Mouse (Mus musculus) neural tube, embryonic 12.5 days (tissue): Measurements from ENCODE around the gene Adck2. TPM values are rescaled to one million over a fixed set of nuclear protein-coding genes. Genes with fewer than 3 reads are reported as not detected.
A peak's percentile ranks its signal among the peaks of the same experiment; 100 is the strongest.

Experiments used
- ATAC-seq: fragments of 200-750 bp; cut with Nextera tagmentation; 2 replicates; pipeline ENCODE4 v1.8.0; 2017; ENCODE audit warnings: low read depth, mild to moderate bottlenecking, moderate TSS enrichment, moderate library complexity; ENCODE audit not compliant: low FRiP score
- H3K27ac ChIP-seq: fragments of 300-500 bp; sonication (generic); 2 replicates; pipeline ENCODE4 v1.5.1; 2016
- H3K27me3 ChIP-seq: fragments of 300-500 bp; sonication (generic); replicated peaks from 2 replicates; pipeline ENCODE4 v1.6.1; 2016; ENCODE audit warnings: mild to moderate bottlenecking
- H3K36me3 ChIP-seq: fragments of 300-500 bp; sonication (generic); 2 replicates; pipeline ENCODE4 v1.6.1; 2016; ENCODE audit warnings: mild to moderate bottlenecking
- H3K4me1 ChIP-seq: fragments of 300-500 bp; sonication (generic); 2 replicates; pipeline ENCODE4 v1.6.1; 2016
- H3K4me2 ChIP-seq: fragments of 300-500 bp; sonication (generic); replicated peaks from 2 replicates; pipeline ENCODE4 v1.6.1; 2016; ENCODE audit warnings: mild to moderate bottlenecking
- H3K4me3 ChIP-seq: fragments of 300-500 bp; sonication (generic); 2 replicates; pipeline ENCODE4 v1.5.1; 2016
- H3K9ac ChIP-seq: fragments of 300-500 bp; sonication (generic); 2 replicates; pipeline ENCODE4 v1.6.1; 2016; ENCODE audit warnings: mild to moderate bottlenecking
- H3K9me3 ChIP-seq: fragments of 300-500 bp; sonication (generic); 2 replicates; pipeline ENCODE4 v1.6.1; 2016; ENCODE audit warnings: mild to moderate bottlenecking
- WGBS: fragments of 180-500 bp; shearing (Covaris S2); methylation state at CpG from one replicate; pipeline ENCODE4 v1.1.7; 2016; 5-methylcytosine and 5-hydroxymethylcytosine counted together
- polyA plus RNA-seq: library from polyadenylated mRNA; unstranded; fragments of >200 nt; fragmentation: Nextera tagmentation; extraction: Ambion mirVana; gene quantifications from 2 replicates; pipeline ENCODE4 v1.2.1, GENCODE M21; 2016

Gene Adck2
- polyA plus RNA-seq, 1 experiment from 2014 or later: 40.9 TPM

- Histone ChIP-seq H3K4me3 (no peak overlapping the region), H3K4me1 (peaks cover 74% of the 10 kb centered on the region), H3K4me2 (peak overlapping the region; percentile 36), H3K27ac (peak overlapping the region; percentile 54), H3K9me3 (no peaks in the 10 kb centered on the region), H3K9ac (peak overlapping the region; percentile 21; the same call in 1 of the 2 replicates), H3K36me3 (no peaks in the 10 kb centered on the region), H3K27me3 (no peaks in the 10 kb centered on the region)
- 21% methylated on average over 15 of the region's 15 CpGs for WGBS
- ATAC-seq: peak; percentile 82
Measured at GRCm38 (mm10) chr6:39542631-39543597, 30.8 kb upstream of the Adck2 start.

GRCm38 (mm10) chr6:39543769-39544420 lies 29.8 kb upstream of the Adck2 start:
- 0 out of 2 replicates have a peak overlapping the region, but pooled peaks have one; percentile 43 for H3K27ac ChIP-seq
- peak; percentile 11; the same call in 1 of the 2 replicates for ATAC-seq
- 20% methylated on average over 15 of the region's 15 CpGs for WGBS
- H3K36me3 ChIP-seq: no peaks in the 10 kb centered on the region
- H3K4me2 ChIP-seq: peak overlapping the region; percentile 36; the same call in 1 of the 2 replicates
- no peaks in the 10 kb centered on the region for H3K27me3 ChIP-seq
- no peaks in the 10 kb centered on the region for H3K9me3 ChIP-seq
- no peak overlapping the region for H3K4me3 ChIP-seq
- peak overlapping the region; percentile 21; the same call in 1 of the 2 replicates for H3K9ac ChIP-seq
- peaks cover 67% of the 10 kb centered on the region for H3K4me1 ChIP-seq

- no peak overlapping the region for H3K4me2 ChIP-seq
- H3K9me3 ChIP-seq: no peaks in the 10 kb centered on the region
- H3K27me3 ChIP-seq: no peaks in the 10 kb centered on the region
- 85% methylated on average over 7 of the region's 7 CpGs for WGBS
- no peak overlapping the region for H3K9ac ChIP-seq
- H3K27ac ChIP-seq: no peak overlapping the region
- no peaks in the 10 kb centered on the region for H3K36me3 ChIP-seq
- no peak for ATAC-seq
- peaks cover 52% of the 10 kb centered on the region for H3K4me1 ChIP-seq
- no peak overlapping the region for H3K4me3 ChIP-seq
Measured at GRCm38 (mm10) chr6:39545474-39545873, 28.2 kb upstream of the Adck2 start.

GRCm38 (mm10) chr6:39548030-39548429 lies 25.6 kb upstream of the Adck2 start:
- no peaks in the 10 kb centered on the region for H3K27me3 ChIP-seq
- no peak overlapping the region for H3K9ac ChIP-seq
- no peak overlapping the region for H3K4me2 ChIP-seq
- no peak overlapping the region for H3K27ac ChIP-seq
- H3K4me3 ChIP-seq: no peak overlapping the region
- H3K36me3 ChIP-seq: no peaks in the 10 kb centered on the region
- H3K4me1 ChIP-seq: peaks cover 45% of the 10 kb centered on the region
- no peak for ATAC-seq
- 81% methylated on average over 5 of the region's 5 CpGs for WGBS
- no peaks in the 10 kb centered on the region for H3K9me3 ChIP-seq

GRCm38 (mm10) chr6:39551981-39552636 lies 21.6 kb upstream of the Adck2 start:
- peaks cover 7% of the 10 kb centered on the region; the same call in 1 of the 2 replicates for H3K36me3 ChIP-seq
- WGBS: 64% methylated on average over 8 of the region's 8 CpGs
- peaks cover 39% of the 10 kb centered on the region for H3K4me1 ChIP-seq
- H3K4me2 ChIP-seq: no peak overlapping the region
- H3K9ac ChIP-seq: no peak overlapping the region
- ATAC-seq: no peak
- no peak overlapping the region for H3K4me3 ChIP-seq
- no peaks in the 10 kb centered on the region for H3K27me3 ChIP-seq
- no peaks in the 10 kb centered on the region for H3K9me3 ChIP-seq
- no peak overlapping the region for H3K27ac ChIP-seq

GRCm38 (mm10) chr6:39554888-39555647 lies 18.6 kb upstream of the Adck2 start:
- ATAC-seq: no peak
- Histone ChIP-seq H3K4me2 (peak overlapping the region; percentile 78), H3K27me3 (no peaks in the 10 kb centered on the region), H3K36me3 (peaks cover 7% of the 10 kb centered on the region; the same call in 1 of the 2 replicates), H3K9ac (0 out of 2 replicates have a peak overlapping the region, but pooled peaks have one; percentile 26), H3K27ac (no peak overlapping the region), H3K9me3 (no peaks in the 10 kb centered on the region), H3K4me3 (no peak overlapping the region), H3K4me1 (peaks cover 41% of the 10 kb centered on the region)
- WGBS: 80% methylated on average over 12 of the region's 12 CpGs

GRCm38 (mm10) chr6:39555648-39555945 lies 18.1 kb upstream of the Adck2 start:
- ATAC-seq: no peak
- Histone ChIP-seq H3K27me3 (no peaks in the 10 kb centered on the region), H3K36me3 (peaks cover 7% of the 10 kb centered on the region; the same call in 1 of the 2 replicates), H3K9me3 (no peaks in the 10 kb centered on the region), H3K4me1 (peaks cover 42% of the 10 kb centered on the region), H3K4me3 (no peak overlapping the region), H3K4me2 (peak overlapping the region; percentile 78), H3K27ac (no peak overlapping the region), H3K9ac (peak overlapping the region; percentile 36; the same call in 1 of the 2 replicates)
- WGBS: 80% methylated on average over 2 of the region's 2 CpGs

- peak; percentile 73 for ATAC-seq
- peak overlapping the region; percentile 78 for H3K4me2 ChIP-seq
- H3K27me3 ChIP-seq: no peaks in the 10 kb centered on the region
- peaks cover 40% of the 10 kb centered on the region for H3K4me1 ChIP-seq
- H3K9me3 ChIP-seq: no peaks in the 10 kb centered on the region
- under 1% methylated on average over 52 of the region's 54 CpGs for WGBS
- H3K4me3 ChIP-seq: peak overlapping the region; percentile 87
- H3K36me3 ChIP-seq: peaks cover 7% of the 10 kb centered on the region; the same call in 1 of the 2 replicates
- peak overlapping the region; percentile 95 for H3K9ac ChIP-seq
- peak overlapping the region; percentile 86 for H3K27ac ChIP-seq
Measured at GRCm38 (mm10) chr6:39556900-39557659, 16.6 kb upstream of the Adck2 start.

- Histone ChIP-seq H3K9me3 (no peaks in the 10 kb centered on the region), H3K4me1 (peaks cover 36% of the 10 kb centered on the region), H3K36me3 (peaks cover 7% of the 10 kb centered on the region; the same call in 1 of the 2 replicates), H3K4me3 (peak within 1 kb of the TSS; percentile 87), H3K27me3 (no peaks in the 10 kb centered on the region), H3K27ac (peak within 1 kb of the TSS; percentile 86), H3K4me2 (peak within 1 kb of the TSS; percentile 78), H3K9ac (peak within 1 kb of the TSS; percentile 95)
- ATAC-seq: peak; percentile 96
- WGBS: under 1% methylated on average over 44 of the region's 50 CpGs
Measured at GRCm38 (mm10) chr6:39557723-39558261, 15.9 kb upstream of the Adck2 start, which contains the start of gene Dennd2a. Gene Dennd2a (minus strand): TSS chr6:39557867.

GRCm38 (mm10) chr6:39559276-39559939 lies 14.3 kb upstream of the Adck2 start:
- Histone ChIP-seq H3K36me3 (no peaks in the 10 kb centered on the region), H3K27ac (no peak overlapping the region), H3K27me3 (no peaks in the 10 kb centered on the region), H3K9ac (no peak overlapping the region), H3K4me2 (no peak overlapping the region), H3K4me3 (no peak overlapping the region), H3K9me3 (no peaks in the 10 kb centered on the region), H3K4me1 (peaks cover 35% of the 10 kb centered on the region)
- WGBS: 49% methylated on average over 6 of the region's 6 CpGs
- no peak for ATAC-seq
